Mouse (Mus musculus): ENCODE data around the gene Tmem213.

GRCm38 (mm10) chr6:38124882-38125281 lies 15.8 kb downstream of the Tmem213 start:
- TF ChIP-seq CTCF (IDR thresholded peaks at IDR 0.05; ENCODE audit: extremely low read depth, insufficient read length, insufficient replicate concordance, low read depth, low read length) (no peak), POLR2A (IDR thresholded peaks at IDR 0.05; ENCODE audit: low read depth, low read length) (no peak)

Data from small intestine, adult 2 months (tissue).